Mouse (Mus musculus) embryo, embryonic 10.5 days (tissue): Measurements from ENCODE around the gene Klrb1c.
"Not testable (repeated sequence)": the region's sequence is repeated elsewhere in the genome, so short reads cannot be mapped to it uniquely, and the experiment has no call there.

ENCODE experiments used
- DNase-seq: peaks from one replicate; pipeline ENCODE4 v3.0.0-alpha.2; 2015; ENCODE audit warnings: low spot score

Gene Klrb1c

DNA sequence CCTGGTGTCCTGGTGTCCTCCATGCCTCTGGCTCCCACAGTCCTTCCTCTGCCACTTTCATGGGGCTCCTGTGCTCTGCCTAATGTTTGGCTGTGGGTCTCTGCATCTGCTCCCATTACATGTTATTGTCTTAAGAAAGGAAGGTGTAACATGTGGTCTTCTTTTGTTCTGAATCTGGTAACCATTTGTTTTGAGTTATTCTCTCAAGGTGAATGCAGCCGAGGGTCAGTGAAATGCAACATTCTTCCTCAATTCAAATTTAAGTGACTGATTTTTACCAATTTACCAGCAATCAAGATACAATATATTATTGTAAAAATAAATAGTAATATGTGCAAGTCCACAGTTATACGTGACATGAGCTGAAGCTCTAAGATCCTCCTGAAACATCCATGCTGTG lies at the start of gene Klrb1c:
Gene Klrb1c (minus strand): TSS at position 101 of the 400 bp plus-strand sequence.
- no peak for DNase-seq

DNA sequence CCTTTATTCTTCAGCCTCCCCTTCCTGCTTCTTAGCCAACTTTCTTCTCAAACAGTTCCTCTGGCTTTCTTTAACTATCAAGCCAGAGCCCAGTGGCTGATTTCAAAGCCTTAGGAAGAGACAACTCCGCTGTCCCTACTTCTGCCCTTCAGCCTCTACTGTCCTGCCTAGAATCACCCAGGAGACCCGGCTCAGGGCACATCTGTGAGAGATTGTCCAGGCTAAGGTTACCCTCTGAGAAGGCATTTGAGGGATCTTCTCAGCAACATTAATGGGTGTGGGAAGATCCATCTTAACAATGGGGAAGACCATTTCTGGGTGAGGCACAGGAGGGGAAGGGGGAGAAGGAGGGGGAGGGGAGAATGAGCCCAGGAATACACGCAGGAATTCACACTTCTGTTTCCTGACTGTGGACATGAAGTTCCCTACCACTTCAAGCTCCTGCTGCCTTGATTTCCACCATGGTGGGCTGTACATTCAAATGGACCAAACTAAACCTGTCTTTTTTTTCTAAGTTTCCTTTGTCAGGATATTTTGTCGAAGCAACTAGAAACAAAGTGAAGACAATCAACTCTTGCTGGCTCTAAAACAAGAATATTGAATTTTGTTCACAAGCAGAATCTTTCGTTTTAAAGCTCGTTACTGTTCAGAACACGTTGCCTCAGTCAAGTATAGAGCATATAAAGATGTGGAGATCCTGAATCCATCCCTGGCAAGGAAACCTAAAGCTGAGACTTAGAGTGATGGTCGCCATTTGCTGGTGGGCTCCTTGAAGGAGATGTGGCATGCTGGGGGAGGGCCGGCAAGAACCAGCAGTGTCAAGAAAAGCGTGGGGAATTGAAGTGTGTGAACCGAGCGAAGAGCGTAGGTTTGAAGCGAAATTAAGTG lies 48.7 kb upstream of the Klrb1c start:
- DNase-seq = peak; percentile 77

DNA sequence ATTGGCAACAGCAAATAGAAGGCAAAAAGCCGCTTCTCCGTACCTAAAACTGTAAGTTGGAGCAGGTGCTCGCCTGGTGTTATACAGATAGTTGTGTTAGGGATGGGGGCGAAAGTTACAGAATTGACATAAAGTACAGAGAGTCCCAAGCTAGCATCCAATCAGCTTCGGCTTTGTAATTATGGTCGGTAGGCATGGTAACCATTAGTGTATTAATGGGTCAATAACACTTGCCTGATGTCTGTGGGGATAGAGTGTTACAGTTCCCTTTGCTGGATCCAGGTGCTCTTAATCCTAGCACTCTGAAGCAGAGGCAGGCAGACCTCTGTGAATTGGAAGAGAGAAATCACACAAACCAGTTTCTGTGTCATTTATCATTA lies 47.9 kb upstream of the Klrb1c start:
- no peak for DNase-seq

DNA sequence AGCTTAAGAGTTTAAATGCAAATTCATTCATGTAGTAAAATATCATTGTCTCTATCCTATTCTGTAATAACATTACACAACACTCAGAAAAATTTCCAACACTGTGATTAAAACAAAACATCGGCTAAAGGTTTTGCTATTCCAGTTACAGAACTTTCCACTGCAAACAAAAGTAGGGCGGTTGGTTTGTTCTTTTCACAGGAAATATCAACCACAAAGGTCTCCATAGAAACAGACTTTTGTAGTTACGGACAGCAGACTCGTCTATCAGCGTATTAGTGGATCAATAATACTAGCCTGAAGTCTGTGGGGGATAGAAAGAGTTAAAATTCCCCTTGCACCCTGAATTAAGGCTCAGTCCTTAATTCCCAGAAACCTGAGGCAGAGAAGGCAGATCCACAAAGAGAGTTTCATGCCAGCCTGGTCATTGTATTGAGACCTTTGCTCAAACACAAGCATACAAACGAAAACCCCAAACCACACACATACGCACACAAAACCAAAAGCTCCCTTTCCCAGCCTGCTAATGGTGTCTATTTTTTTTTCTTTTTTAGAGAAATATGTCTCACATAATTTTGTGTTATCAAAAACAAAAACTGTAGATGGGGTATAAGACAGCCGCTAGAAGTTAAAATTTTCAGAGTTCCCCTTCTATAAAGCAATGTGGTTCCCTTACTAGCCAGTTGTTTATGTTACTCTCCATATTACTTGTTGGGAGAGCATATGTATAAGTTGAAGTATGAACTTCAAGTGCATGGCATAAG lies 47.4 kb upstream of the Klrb1c start:
- no peak for DNase-seq

DNA sequence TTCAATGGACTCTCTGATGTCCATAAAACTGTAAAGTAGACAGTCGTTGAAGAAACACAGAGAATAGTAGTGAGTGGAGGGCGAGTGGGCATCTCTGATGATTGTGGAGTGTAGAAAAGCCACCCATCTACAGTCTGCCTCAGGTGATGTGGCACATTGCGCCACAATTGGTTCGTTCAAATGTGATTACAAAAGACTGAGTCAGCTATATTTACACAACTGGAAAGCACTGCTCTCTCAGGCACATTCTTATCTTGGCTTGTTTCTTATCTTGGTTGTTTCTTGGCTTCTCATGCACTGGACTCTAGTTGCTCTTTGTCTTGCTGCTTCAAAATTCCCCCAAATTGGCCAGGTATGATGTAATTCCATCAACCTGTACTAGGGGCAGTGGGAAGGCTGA lies 46.6 kb upstream of the Klrb1c start:
- DNase-seq = no peak

DNA sequence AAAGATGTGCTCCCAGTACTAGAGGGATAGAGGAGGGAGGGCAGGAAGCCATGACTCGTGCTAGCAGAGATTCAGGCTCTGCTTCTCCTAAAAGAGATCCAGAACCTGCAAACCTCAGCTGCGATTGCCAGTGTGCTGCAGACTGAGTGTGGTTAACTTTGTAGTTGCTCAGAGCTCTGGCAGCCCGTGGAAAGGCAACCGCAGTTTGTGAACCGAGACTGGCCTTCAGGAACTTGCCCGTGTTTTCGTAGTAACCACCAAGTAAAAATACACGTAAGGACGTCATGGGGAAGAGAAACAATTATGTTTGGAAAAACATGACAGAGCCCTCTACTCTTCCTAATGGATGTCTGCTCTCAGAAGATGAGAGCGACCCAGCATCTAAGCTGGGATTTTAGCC lies 44.0 kb upstream of the Klrb1c start:
- DNase-seq = no peak

DNA sequence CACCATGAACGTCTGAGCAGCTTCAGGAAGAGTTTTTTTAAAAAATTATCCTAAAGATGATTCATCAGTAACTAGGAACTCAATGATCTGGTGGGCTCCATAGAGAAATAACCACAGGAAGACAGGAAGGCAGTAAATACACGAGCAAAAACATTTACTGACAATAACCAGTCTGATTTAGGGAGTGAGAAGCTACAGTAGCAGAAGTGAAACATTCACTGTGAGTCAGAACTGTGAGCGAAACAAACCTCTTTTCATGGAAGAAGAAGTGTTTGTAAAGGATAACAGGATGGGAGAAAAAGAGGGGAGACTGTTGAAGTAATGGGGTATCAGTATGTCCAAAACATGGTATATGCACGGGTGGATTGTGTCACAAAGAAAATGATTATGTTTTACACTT lies 40.8 kb upstream of the Klrb1c start:
- DNase-seq = no peak

DNA sequence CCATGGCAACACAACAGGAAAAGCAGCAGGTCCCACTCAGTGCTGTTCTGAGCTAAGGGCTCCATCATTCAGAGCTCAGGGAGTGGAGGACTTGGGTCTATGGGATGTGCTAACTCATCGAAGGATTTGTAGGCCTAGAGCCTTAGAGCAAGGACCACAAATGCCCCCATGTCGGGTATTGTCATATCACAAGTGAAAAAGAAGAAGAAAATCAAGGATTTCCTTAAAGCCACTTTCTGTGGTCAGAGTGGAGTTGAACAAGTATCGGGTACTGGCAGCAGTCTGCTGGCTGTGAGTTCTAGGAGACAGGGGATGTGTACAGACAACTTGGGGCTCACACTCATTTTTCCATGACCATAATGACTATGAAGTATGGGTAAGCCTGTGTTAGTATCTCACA lies 37.8 kb upstream of the Klrb1c start:
- DNase-seq = no peak

DNA sequence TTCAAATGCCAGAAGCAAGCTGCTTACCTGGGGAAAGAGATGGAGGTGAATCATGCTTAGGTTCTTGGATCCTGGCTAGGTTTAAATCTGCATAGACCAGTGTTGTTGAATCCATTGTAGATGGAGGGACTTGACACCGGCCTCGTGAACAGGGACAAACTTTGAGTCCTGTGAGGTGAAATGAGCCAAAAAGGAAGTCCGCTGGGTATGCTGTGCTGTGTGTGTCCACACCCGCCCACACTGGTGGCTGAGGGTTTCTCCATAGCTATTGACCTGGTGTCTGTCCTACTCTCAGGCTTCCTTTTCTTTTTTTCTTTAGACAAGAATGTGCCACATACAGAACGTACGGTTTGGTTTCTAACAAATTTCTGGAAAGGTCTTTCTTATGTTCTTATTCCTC lies 37.1 kb upstream of the Klrb1c start, which contains the start of the genes Gm44511 and Klrb1b:
Gene Gm44511 (minus strand): TSS at position 184 of the 400 bp plus-strand sequence.
Gene Klrb1b (minus strand): TSS at position 200 of the 400 bp plus-strand sequence.
- no peak for DNase-seq

DNA sequence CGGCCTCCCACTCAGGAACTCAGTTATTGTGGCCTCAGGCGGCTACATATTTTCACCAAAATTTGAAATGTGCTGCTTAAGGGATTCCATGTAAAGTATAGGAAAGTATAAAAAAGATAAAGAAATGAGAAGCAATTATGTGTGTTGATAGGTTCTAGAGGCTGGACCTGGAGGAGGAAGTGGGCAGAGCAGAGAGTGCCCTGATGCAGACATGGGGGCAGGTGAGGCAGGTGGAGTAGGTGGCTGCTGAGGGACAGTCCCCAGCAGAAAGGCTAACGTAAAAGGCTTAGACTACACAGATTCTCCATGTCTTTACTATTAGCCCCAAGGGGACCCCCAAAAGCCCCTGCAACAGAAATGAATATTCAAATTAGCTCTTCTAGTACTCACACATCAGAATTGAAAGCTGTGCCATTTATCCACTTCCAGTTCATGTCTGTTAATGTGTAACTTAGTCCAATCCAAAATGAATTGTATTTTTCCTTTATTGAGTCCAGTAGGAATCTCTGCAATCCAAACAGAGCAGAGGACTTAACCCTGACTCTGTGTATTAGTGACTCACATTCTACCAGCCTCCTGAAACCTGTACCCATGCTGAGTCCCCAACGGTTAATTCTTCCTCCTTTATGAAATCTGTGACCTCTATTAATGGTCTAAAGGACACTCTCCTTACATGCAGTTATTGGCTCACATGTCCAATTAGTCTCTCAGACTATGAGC lies 29.2 kb upstream of the Klrb1c start:
- DNase-seq = no peak

DNA sequence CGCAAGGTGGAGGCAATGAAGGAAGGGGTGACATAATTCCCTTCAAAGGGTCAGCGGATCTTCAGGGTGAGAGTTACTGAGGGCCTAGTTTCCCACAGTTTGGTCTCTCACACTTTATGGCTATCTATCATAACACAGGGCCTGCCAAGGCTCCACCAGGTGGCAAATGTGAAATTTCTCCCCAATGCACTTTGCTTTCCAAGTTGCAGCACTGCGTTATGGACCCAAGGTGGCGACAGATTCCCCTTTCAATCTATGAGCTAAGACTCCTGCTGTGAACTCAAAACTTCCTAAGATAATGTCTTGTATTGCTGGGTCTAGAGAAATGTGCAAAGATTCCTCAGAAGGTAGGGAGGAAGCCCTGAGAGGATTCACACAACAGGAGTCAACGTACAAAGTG lies 19.5 kb upstream of the Klrb1c start:
- peak; percentile 28 for DNase-seq

DNA sequence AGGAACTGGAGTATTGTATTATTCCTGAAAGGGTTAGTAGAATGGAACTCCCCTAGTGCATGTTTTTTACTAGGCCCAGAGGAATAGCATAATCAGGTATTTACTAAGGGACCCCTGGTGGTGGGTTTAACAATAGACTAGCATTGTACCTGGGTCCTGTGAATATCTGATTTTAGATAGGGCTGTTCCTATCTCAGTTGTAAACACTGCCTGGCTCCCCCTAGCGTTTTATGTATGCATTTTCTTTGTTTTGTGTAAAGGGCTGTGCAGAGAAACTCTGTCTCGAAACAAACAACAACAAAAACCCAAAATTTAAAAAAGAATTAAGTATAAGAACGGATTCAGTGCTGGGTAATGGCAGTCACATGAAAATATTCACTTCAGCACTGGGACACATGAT lies 18.0 kb upstream of the Klrb1c start:
- DNase-seq = no peak

DNA sequence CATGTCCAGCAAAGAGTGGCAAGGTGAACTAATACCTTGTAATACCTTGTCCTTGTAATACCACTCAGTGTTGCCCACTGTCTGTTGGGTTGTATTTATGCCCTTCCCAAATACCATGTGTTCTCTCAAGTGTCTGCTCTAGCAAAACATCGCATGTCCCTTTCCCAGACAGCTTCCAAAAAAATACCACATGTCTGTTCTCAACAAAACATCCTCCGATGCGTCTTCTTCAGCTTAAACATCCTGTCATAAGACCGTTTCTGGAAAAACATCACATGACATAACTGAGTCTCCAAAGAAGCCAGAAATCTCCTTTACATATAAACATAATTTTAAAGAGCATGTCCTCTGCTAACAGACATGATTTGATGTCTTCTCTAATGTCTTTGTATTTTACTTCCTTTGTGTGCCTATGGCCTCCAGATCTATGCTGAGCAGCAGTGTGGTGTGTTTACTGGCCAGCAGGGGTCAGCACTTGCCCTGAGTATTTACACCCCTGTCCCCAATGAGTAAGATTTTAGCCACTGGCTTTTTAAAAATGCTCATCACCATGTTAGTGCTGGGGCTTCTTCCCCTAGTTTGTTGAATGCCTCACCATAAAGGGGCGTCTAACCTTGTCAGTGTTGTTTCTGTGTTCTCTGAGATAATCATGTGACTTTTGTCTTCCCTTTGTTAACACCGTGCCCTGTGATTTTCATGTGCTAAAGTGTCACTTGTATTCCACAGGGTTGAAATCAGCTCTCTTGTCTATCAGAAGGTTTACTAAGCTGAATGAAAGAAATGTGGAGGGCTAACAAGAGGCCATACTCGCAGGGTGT lies 16.0 kb upstream of the Klrb1c start:
- peak; percentile 83 for DNase-seq

DNA sequence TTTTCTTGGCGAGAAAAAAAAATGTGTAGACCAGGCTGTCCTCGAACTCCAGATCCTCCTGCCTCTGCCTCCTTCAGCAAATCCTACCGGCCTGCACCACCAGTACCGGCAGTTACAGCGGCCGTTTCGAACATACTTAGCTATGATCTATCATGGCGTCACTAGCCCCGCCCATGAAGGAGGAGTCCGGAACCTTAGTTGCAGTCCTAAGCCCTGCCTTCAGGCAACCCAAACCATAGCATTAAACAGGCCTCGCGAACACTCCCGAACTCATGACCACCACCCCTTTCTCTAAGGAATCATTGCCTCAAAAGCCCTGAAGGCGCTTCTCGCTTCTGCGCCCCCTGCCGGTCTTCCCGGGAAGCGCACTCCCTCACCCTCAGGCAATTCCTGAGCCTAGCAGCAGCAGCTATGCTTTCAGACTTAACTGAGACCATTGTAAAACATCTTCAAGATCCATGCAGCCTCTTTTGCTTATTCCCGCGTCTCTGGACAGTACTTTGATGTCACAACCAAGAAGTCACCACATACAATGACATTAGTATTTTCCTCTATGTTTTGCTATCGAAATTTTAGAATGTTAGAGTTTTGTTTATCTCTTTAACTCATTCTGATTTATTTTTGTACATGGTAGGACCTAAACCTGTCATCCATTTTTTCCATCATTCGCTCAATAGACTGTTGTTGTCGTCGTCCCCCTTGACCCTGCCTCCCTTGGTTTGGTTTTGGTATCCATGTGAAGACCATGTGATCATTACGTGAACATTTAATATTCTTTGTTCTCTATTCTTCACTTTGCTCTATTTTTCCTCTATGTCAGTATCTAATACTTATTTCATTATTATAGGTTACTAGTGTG lies 14.2 kb upstream of the Klrb1c start:
- DNase-seq = peak; percentile 98

DNA sequence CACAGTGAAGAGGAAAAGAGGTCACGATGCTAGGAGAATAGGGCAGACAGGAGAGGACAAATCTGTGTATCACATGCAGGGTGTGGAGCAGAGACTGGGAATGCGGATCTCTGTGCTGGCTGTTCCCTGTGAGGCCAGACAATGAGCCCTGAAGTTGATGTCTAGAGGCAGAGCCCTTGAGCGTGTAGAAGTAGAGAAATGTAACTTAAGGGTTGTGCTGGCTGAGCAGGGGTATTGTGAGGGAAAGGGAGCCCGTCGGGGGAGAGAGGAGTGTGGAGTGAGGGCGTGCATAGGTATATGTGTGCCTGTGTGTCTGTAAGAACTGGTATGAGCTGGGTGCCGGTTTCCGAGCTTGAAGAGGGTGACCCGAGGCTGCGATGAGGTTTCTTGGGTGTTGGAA lies 13.5 kb upstream of the Klrb1c start:
- DNase-seq = no peak

DNA sequence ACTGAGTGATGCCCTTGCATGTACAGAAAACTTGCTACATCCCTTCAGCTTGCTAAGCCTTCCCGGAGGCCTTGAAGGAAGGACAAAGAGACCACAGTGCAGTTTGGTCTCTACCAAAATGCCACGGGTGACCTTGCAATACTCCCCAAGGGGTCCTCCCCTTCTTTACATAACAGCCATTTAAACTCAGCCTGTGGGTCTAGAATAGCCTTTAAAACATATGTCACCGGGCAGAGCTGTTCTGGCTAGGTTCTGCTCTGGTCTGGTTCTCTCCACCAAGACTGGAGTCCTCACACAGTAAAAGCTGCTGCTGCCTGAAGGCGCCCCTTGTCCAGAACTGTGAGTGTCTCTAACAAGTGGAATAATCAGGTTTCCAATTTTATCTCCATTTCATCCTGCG lies 11.7 kb upstream of the Klrb1c start:
- DNase-seq = not testable (repeated sequence)

DNA sequence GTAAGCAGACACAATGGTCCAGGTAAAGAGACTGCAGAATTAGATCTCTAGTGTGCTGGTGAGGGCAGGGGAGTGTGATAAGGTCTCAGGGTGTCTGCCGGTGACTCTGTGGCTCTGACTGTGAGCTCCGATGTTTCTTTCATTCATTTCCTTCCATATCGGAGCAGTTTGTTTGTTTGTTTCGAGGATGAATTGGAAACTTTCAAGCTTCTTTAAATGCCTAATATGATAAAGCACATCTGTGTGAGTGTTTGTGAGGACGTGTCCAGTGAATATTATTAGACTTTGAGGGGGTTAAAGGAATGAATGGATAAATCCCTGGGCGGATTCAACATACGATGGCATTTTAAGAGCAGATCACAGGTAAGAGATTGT lies 10.9 kb upstream of the Klrb1c start:
- DNase-seq = no peak

DNA sequence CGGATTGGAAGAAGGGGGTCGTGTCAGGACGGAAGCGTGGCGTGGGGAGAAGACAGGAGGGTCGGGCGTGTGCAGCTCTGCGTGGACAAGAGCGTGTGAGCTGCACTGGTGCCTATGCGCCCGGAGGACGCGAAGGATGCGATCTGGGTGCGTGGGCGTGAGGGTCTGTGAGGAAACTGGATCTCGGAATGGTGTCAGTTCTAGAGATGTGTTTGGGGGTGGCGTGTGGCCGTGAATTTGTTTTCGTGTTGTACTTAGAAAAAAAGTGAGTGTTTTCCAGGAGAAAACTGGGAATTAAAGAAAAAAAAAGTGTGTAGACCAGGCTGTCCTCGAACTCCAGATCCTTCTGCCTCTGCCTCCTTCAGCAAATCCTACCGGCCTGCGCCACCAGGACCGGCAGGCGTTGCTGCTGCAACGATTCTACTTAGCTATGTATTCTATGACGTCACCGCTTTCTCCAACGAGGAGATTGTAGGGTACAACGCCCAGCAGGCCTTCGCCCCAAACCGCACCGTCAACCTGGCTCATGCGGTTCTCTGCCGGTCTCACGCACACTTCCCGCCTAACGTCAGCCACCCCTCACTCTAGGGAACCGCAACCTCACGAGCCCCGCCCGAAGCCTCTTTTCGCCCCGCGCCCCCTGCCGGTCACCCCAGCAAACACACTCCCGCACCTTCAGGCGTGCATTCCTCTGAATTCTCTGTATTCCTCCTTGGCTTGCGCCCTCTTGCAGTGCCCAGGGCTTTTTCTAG lies 10.3 kb upstream of the Klrb1c start:
- DNase-seq = peak; percentile 92

DNA sequence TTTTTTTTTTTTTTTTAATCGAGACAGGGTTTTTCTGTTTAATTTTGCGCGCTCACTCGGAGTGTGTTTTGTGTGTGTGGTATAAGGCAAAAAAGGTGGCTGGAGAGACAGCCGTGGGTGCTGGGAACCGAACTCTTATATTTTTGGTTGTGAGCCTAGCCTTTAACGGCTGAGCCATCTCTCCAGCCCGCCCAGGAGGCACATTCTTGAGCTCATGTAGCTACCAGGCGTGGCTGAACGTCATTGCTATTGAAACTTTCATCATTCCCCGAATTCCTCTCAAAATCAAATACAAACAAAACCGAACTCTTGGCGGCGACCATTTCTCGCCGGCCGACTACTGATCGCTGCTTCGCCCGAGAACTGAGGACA lies 9.7 kb upstream of the Klrb1c start:
- peak; percentile 91 for DNase-seq
